Mouse (Mus musculus): ENCODE results near the gene Isg20l2. TPM values are rescaled to one million over a fixed set of nuclear protein-coding genes. Genes with fewer than 3 reads are reported as not detected.
A peak's percentile ranks its signal among the peaks of the same experiment; 100 is the strongest.

The Isg20l2 gene
- polyA plus RNA-seq, 1 experiment = 18.4 TPM

- 79% methylated on average over 4 of the region's 4 CpGs for WGBS
Observed at GRCm38 (mm10) chr3:87935201-87935600, 5.1 kb downstream of the Isg20l2 start.

DNA sequence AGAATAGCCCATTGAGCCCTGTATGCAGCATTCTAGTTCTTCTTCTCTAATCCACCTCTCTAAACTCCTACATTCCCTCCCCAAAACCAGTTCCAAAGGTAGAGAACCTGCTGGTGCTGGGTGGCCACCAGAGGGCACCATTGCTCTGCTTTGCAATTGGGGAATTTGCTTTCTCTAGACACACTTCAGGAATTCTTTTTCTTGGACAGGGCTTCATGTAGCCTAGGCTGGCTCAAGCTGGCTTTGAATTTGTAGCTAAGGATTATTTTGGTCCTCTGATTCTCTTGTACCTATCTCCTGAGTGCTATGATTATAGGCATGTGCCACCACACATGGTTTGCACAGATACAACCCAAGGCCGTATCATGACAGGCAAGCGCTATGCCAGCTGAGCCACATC lies 5.7 kb downstream of the Isg20l2 start:
- H3K4me1 ChIP-seq (ENCODE audit: control insufficient read depth, insufficient read depth, low read length) = peaks cover 1% of the 10 kb centered on the region; the same call in 1 of the 2 replicates
- H3K4me3 ChIP-seq (replicated peaks; ENCODE audit: control insufficient read depth, low read depth, low read length) = no peak overlapping the region
- WGBS = 97% methylated on average over 2 of the region's 2 CpGs
- no peak overlapping the region for H3K27ac ChIP-seq (ENCODE audit: control insufficient read depth, insufficient read depth, low read depth, low read length, poor library complexity)
- peak; percentile 89 for TF ChIP-seq CTCF (IDR thresholded peaks at IDR 0.05; ENCODE audit: control insufficient read depth, insufficient read depth, low read length)
- TF ChIP-seq POLR2A (IDR thresholded peaks at IDR 0.05; ENCODE audit: borderline replicate concordance, control insufficient read depth, low read depth, low read length) = no peak

More at GRCm38 (mm10) chr3:87935201-87935600, 5.1 kb downstream of the Isg20l2 start:
- TF ChIP-seq CTCF (IDR thresholded peaks at IDR 0.05; ENCODE audit: control insufficient read depth, insufficient read depth, low read length) = no peak
- TF ChIP-seq POLR2A (IDR thresholded peaks at IDR 0.05; ENCODE audit: borderline replicate concordance, control insufficient read depth, low read depth, low read length) = no peak
- Histone ChIP-seq H3K4me3 (replicated peaks; ENCODE audit: control insufficient read depth, low read depth, low read length) (no peak overlapping the region), H3K4me1 (ENCODE audit: control insufficient read depth, insufficient read depth, low read length) (peaks cover 1% of the 10 kb centered on the region; the same call in 1 of the 2 replicates), H3K27ac (ENCODE audit: control insufficient read depth, insufficient read depth, low read depth, low read length, poor library complexity) (no peak overlapping the region)

- TF ChIP-seq POLR2A (IDR thresholded peaks at IDR 0.05; ENCODE audit: borderline replicate concordance, control insufficient read depth, low read depth, low read length) (no peak), CTCF (IDR thresholded peaks at IDR 0.05; ENCODE audit: control insufficient read depth, insufficient read depth, low read length) (no peak)
- 89% methylated on average over 5 of the region's 5 CpGs for WGBS
Observed at GRCm38 (mm10) chr3:87940611-87941010, 10.5 kb downstream of the Isg20l2 start.

DNA sequence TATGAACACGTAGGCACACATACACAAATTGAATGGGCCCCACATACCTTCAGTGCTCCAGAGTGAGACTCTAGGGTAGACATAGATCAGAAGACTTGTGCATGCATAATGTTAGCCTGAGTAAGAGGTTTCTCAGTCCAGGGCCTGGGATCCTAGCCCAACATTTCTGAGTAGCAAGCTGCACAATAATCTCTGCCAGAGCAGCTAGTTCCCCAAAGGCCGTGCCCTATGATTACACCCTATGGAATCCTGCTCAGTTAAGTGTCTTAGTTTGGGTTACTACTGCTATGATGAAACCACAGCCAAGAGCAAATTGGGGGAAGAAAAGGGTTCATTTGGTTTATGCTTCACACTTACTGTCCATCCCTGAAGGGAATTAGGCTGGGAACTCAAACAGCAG lies 12.4 kb downstream of the Isg20l2 start:
- 90% methylated on average over 2 of the region's 2 CpGs for WGBS
- Histone ChIP-seq H3K4me1 (ENCODE audit: control insufficient read depth, insufficient read depth, low read length) (no peaks in the 10 kb centered on the region), H3K4me3 (replicated peaks; ENCODE audit: control insufficient read depth, low read depth, low read length) (no peak overlapping the region), H3K27ac (ENCODE audit: control insufficient read depth, insufficient read depth, low read depth, low read length, poor library complexity) (no peak overlapping the region)
- TF ChIP-seq CTCF (IDR thresholded peaks at IDR 0.05; ENCODE audit: control insufficient read depth, insufficient read depth, low read length) (no peak), POLR2A (IDR thresholded peaks at IDR 0.05; ENCODE audit: borderline replicate concordance, control insufficient read depth, low read depth, low read length) (no peak)

More at GRCm38 (mm10) chr3:87940611-87941010, 10.5 kb downstream of the Isg20l2 start:
- H3K4me3 ChIP-seq (replicated peaks; ENCODE audit: control insufficient read depth, low read depth, low read length) = no peak overlapping the region
- H3K4me1 ChIP-seq (ENCODE audit: control insufficient read depth, insufficient read depth, low read length) = no peaks in the 10 kb centered on the region
- H3K27ac ChIP-seq (ENCODE audit: control insufficient read depth, insufficient read depth, low read depth, low read length, poor library complexity) = no peak overlapping the region

GRCm38 (mm10) chr3:87943586-87943985 lies 13.5 kb downstream of the Isg20l2 start:
- TF ChIP-seq CTCF (IDR thresholded peaks at IDR 0.05; ENCODE audit: control insufficient read depth, insufficient read depth, low read length) (no peak), POLR2A (IDR thresholded peaks at IDR 0.05; ENCODE audit: borderline replicate concordance, control insufficient read depth, low read depth, low read length) (no peak)
- Histone ChIP-seq H3K4me3 (replicated peaks; ENCODE audit: control insufficient read depth, low read depth, low read length) (no peak overlapping the region), H3K4me1 (ENCODE audit: control insufficient read depth, insufficient read depth, low read length) (no peaks in the 10 kb centered on the region), H3K27ac (ENCODE audit: control insufficient read depth, insufficient read depth, low read depth, low read length, poor library complexity) (no peak overlapping the region)
- WGBS = 80% methylated on average over 7 of the region's 7 CpGs

- Histone ChIP-seq H3K4me3 (replicated peaks; ENCODE audit: control insufficient read depth, low read depth, low read length) (no peak overlapping the region), H3K27ac (ENCODE audit: control insufficient read depth, insufficient read depth, low read depth, low read length, poor library complexity) (no peak overlapping the region), H3K4me1 (ENCODE audit: control insufficient read depth, insufficient read depth, low read length) (no peaks in the 10 kb centered on the region)
- WGBS = 60% methylated on average over 4 of the region's 4 CpGs
- TF ChIP-seq CTCF (IDR thresholded peaks at IDR 0.05; ENCODE audit: control insufficient read depth, insufficient read depth, low read length) (no peak), POLR2A (IDR thresholded peaks at IDR 0.05; ENCODE audit: borderline replicate concordance, control insufficient read depth, low read depth, low read length) (no peak)
Observed at GRCm38 (mm10) chr3:87944838-87945600, 14.9 kb downstream of the Isg20l2 start.

DNA sequence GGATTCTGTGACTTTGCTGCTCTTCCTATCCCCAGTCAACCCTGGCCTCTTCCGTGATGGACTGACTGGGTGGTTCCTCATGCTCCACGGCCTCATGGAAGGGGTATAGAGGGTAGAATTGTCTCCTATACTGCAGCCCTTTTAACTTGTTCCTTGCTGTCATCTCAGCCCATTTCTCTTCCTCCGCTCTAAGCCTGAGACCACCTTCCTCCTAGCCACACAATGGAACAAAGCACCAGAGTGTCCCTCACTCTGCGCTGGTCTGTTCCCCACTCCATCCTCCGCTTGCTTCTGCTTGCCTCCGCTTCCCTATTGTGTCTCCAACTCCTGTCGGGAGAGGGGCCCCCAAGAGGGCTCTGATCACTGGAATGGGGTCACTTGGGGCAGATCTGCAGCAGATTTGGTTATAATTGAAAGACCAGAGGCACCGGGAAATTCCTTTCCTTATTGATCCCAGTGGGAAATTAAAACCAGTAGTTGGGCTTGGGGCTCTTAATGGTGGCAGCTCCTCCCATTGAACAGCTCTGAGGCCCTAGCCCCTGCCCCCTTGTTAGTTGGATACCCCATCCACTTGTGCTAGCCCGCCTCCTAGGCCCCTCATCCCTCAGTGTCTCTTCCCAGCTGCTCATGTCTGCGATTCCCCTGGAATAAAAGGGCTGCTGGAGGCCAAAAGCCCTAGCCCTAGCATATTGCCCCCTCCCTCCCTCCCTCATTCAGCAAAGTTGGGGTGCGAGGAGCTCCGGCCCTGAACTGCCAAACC lies 15.8 kb downstream of the Isg20l2 start:
- no peak overlapping the region for H3K4me3 ChIP-seq (replicated peaks; ENCODE audit: control insufficient read depth, low read depth, low read length)
- WGBS = 45% methylated on average over 12 of the region's 12 CpGs
- H3K27ac ChIP-seq (ENCODE audit: control insufficient read depth, insufficient read depth, low read depth, low read length, poor library complexity) = no peak overlapping the region
- H3K4me1 ChIP-seq (ENCODE audit: control insufficient read depth, insufficient read depth, low read length) = no peaks in the 10 kb centered on the region
- TF ChIP-seq POLR2A (IDR thresholded peaks at IDR 0.05; ENCODE audit: borderline replicate concordance, control insufficient read depth, low read depth, low read length) (no peak), CTCF (IDR thresholded peaks at IDR 0.05; ENCODE audit: control insufficient read depth, insufficient read depth, low read length) (no peak)

GRCm38 (mm10) chr3:87946541-87946860 lies 16.4 kb downstream of the Isg20l2 start:
- Histone ChIP-seq H3K4me1 (ENCODE audit: control insufficient read depth, insufficient read depth, low read length) (no peaks in the 10 kb centered on the region), H3K4me3 (replicated peaks; ENCODE audit: control insufficient read depth, low read depth, low read length) (no peak overlapping the region), H3K27ac (ENCODE audit: control insufficient read depth, insufficient read depth, low read depth, low read length, poor library complexity) (no peak overlapping the region)
- no peak for TF ChIP-seq CTCF (IDR thresholded peaks at IDR 0.05; ENCODE audit: control insufficient read depth, insufficient read depth, low read length)
- TF ChIP-seq POLR2A (IDR thresholded peaks at IDR 0.05; ENCODE audit: borderline replicate concordance, control insufficient read depth, low read depth, low read length) = no peak
- WGBS = 18% methylated on average over 1 of the region's 1 CpGs

Measured in bone marrow, adult 2 months (tissue).